Mouse (Mus musculus): ENCODE measurements around the gene Chn2. TPM values are rescaled to one million over a fixed set of nuclear protein-coding genes. Genes with fewer than 3 reads are reported as not detected.
A peak's percentile ranks its signal among the peaks of the same experiment; 100 is the strongest.

Chn2 gene
- polyA plus RNA-seq, 1 experiment from 2014 or later: 20.2 TPM

- Histone ChIP-seq H3K4me3 (ENCODE audit: low read length) (no peak overlapping the region), H3K4me1 (ENCODE audit: control insufficient read depth, insufficient read depth, low read length) (0 out of 2 replicates have a peak, but pooled peaks cover 2% of the 10 kb centered on the region), H3K9me3 (ENCODE audit: control insufficient read depth, low read length) (no peaks in the 10 kb centered on the region), H3K27me3 (replicated peaks; ENCODE audit: control insufficient read depth, insufficient read depth, low read length) (no peaks in the 10 kb centered on the region), H3K9ac (ENCODE audit: low read depth, low read length) (no peak overlapping the region), H3K4me2 (ENCODE audit: low read depth, low read length) (no peak overlapping the region), H3K27ac (ENCODE audit: low read length) (no peak overlapping the region), H3K36me3 (ENCODE audit: control insufficient read depth, insufficient read depth, low read length) (no peaks in the 10 kb centered on the region)
- ATAC-seq: no peak
- WGBS: 89% methylated on average over 2 of the region's 2 CpGs
These were observed 40.5 kb downstream of the Chn2 start for GRCm38 (mm10) chr6:54079881-54080280.

- 0 out of 2 replicates have a peak, but pooled peaks cover 2% of the 10 kb centered on the region for H3K4me1 ChIP-seq (ENCODE audit: control insufficient read depth, insufficient read depth, low read length)
- H3K4me2 ChIP-seq (ENCODE audit: low read depth, low read length): no peak overlapping the region
- no peak overlapping the region for H3K4me3 ChIP-seq (ENCODE audit: low read length)
- no peaks in the 10 kb centered on the region for H3K9me3 ChIP-seq (ENCODE audit: control insufficient read depth, low read length)
- ATAC-seq: no peak
- H3K9ac ChIP-seq (ENCODE audit: low read depth, low read length): no peak overlapping the region
- 94% methylated on average over 15 of the region's 15 CpGs for WGBS
- H3K27me3 ChIP-seq (replicated peaks; ENCODE audit: control insufficient read depth, insufficient read depth, low read length): no peaks in the 10 kb centered on the region
- H3K36me3 ChIP-seq (ENCODE audit: control insufficient read depth, insufficient read depth, low read length): no peaks in the 10 kb centered on the region
- H3K27ac ChIP-seq (ENCODE audit: low read length): no peak overlapping the region
These were observed 41.3 kb downstream of the Chn2 start for GRCm38 (mm10) chr6:54080518-54081285.

- 63% methylated on average over 2 of the region's 2 CpGs for WGBS
- ATAC-seq: no peak
- Histone ChIP-seq H3K27ac (ENCODE audit: low read length) (no peak overlapping the region), H3K9me3 (ENCODE audit: control insufficient read depth, low read length) (no peaks in the 10 kb centered on the region), H3K4me1 (ENCODE audit: control insufficient read depth, insufficient read depth, low read length) (0 out of 2 replicates have a peak, but pooled peaks cover 2% of the 10 kb centered on the region), H3K4me2 (ENCODE audit: low read depth, low read length) (no peak overlapping the region), H3K27me3 (replicated peaks; ENCODE audit: control insufficient read depth, insufficient read depth, low read length) (no peaks in the 10 kb centered on the region), H3K9ac (ENCODE audit: low read depth, low read length) (no peak overlapping the region), H3K4me3 (ENCODE audit: low read length) (no peak overlapping the region), H3K36me3 (ENCODE audit: control insufficient read depth, insufficient read depth, low read length) (no peaks in the 10 kb centered on the region)
These were observed 43.2 kb downstream of the Chn2 start for GRCm38 (mm10) chr6:54082576-54082975.

GRCm38 (mm10) chr6:54084046-54084445 is 44.7 kb downstream of the Chn2 start:
- ATAC-seq: no peak
- no peaks in the 10 kb centered on the region for H3K9me3 ChIP-seq (ENCODE audit: control insufficient read depth, low read length)
- WGBS: 81% methylated on average over 6 of the region's 6 CpGs
- no peaks in the 10 kb centered on the region for H3K27me3 ChIP-seq (replicated peaks; ENCODE audit: control insufficient read depth, insufficient read depth, low read length)
- no peak overlapping the region for H3K4me3 ChIP-seq (ENCODE audit: low read length)
- H3K36me3 ChIP-seq (ENCODE audit: control insufficient read depth, insufficient read depth, low read length): no peaks in the 10 kb centered on the region
- H3K4me1 ChIP-seq (ENCODE audit: control insufficient read depth, insufficient read depth, low read length): 0 out of 2 replicates have a peak, but pooled peaks cover 2% of the 10 kb centered on the region
- no peak overlapping the region for H3K27ac ChIP-seq (ENCODE audit: low read length)
- no peak overlapping the region for H3K9ac ChIP-seq (ENCODE audit: low read depth, low read length)
- no peak overlapping the region for H3K4me2 ChIP-seq (ENCODE audit: low read depth, low read length)

- H3K27me3 ChIP-seq (replicated peaks; ENCODE audit: control insufficient read depth, insufficient read depth, low read length): no peaks in the 10 kb centered on the region
- 80% methylated on average over 9 of the region's 9 CpGs for WGBS
- no peaks in the 10 kb centered on the region for H3K9me3 ChIP-seq (ENCODE audit: control insufficient read depth, low read length)
- H3K4me1 ChIP-seq (ENCODE audit: control insufficient read depth, insufficient read depth, low read length): 0 out of 2 replicates have a peak, but pooled peaks cover 2% of the 10 kb centered on the region
- H3K4me2 ChIP-seq (ENCODE audit: low read depth, low read length): no peak overlapping the region
- no peaks in the 10 kb centered on the region for H3K36me3 ChIP-seq (ENCODE audit: control insufficient read depth, insufficient read depth, low read length)
- H3K9ac ChIP-seq (ENCODE audit: low read depth, low read length): no peak overlapping the region
- no peak for ATAC-seq
- no peak overlapping the region for H3K27ac ChIP-seq (ENCODE audit: low read length)
- no peak overlapping the region for H3K4me3 ChIP-seq (ENCODE audit: low read length)
These were observed 45.7 kb downstream of the Chn2 start for GRCm38 (mm10) chr6:54085009-54085408.

- Histone ChIP-seq H3K4me1 (ENCODE audit: control insufficient read depth, insufficient read depth, low read length) (0 out of 2 replicates have a peak, but pooled peaks cover 2% of the 10 kb centered on the region), H3K9me3 (ENCODE audit: control insufficient read depth, low read length) (no peaks in the 10 kb centered on the region)
These were observed 48.8 kb downstream of the Chn2 start for GRCm38 (mm10) chr6:54088168-54088567.

GRCm38 (mm10) chr6:54090822-54091221 is 51.5 kb downstream of the Chn2 start:
- H3K36me3 ChIP-seq (ENCODE audit: control insufficient read depth, insufficient read depth, low read length): no peaks in the 10 kb centered on the region
- 61% methylated on average over 3 of the region's 3 CpGs for WGBS
- H3K4me1 ChIP-seq (ENCODE audit: control insufficient read depth, insufficient read depth, low read length): no peaks in the 10 kb centered on the region
- no peak overlapping the region for H3K9ac ChIP-seq (ENCODE audit: low read depth, low read length)
- no peaks in the 10 kb centered on the region for H3K27me3 ChIP-seq (replicated peaks; ENCODE audit: control insufficient read depth, insufficient read depth, low read length)
- H3K27ac ChIP-seq (ENCODE audit: low read length): no peak overlapping the region
- ATAC-seq: peak; percentile 28
- no peak overlapping the region for H3K4me3 ChIP-seq (ENCODE audit: low read length)
- no peak overlapping the region for H3K4me2 ChIP-seq (ENCODE audit: low read depth, low read length)
- no peaks in the 10 kb centered on the region for H3K9me3 ChIP-seq (ENCODE audit: control insufficient read depth, low read length)

More at GRCm38 (mm10) chr6:54088168-54088567, 48.8 kb downstream of the Chn2 start:
- Histone ChIP-seq H3K36me3 (ENCODE audit: control insufficient read depth, insufficient read depth, low read length) (no peaks in the 10 kb centered on the region), H3K9ac (ENCODE audit: low read depth, low read length) (no peak overlapping the region), H3K4me3 (ENCODE audit: low read length) (no peak overlapping the region), H3K4me2 (ENCODE audit: low read depth, low read length) (no peak overlapping the region), H3K27ac (ENCODE audit: low read length) (no peak overlapping the region), H3K27me3 (replicated peaks; ENCODE audit: control insufficient read depth, insufficient read depth, low read length) (no peaks in the 10 kb centered on the region)
- no peak for ATAC-seq
- WGBS: 71% methylated on average over 4 of the region's 4 CpGs

GRCm38 (mm10) chr6:54092920-54093319 is 53.6 kb downstream of the Chn2 start:
- Histone ChIP-seq H3K9me3 (ENCODE audit: control insufficient read depth, low read length) (no peaks in the 10 kb centered on the region), H3K36me3 (ENCODE audit: control insufficient read depth, insufficient read depth, low read length) (no peaks in the 10 kb centered on the region), H3K27ac (ENCODE audit: low read length) (no peak overlapping the region), H3K27me3 (replicated peaks; ENCODE audit: control insufficient read depth, insufficient read depth, low read length) (no peaks in the 10 kb centered on the region), H3K4me3 (ENCODE audit: low read length) (no peak overlapping the region), H3K4me2 (ENCODE audit: low read depth, low read length) (no peak overlapping the region), H3K4me1 (ENCODE audit: control insufficient read depth, insufficient read depth, low read length) (0 out of 2 replicates have a peak, but pooled peaks cover 2% of the 10 kb centered on the region), H3K9ac (ENCODE audit: low read depth, low read length) (no peak overlapping the region)
- no peak for ATAC-seq
- WGBS: 82% methylated on average over 3 of the region's 3 CpGs

GRCm38 (mm10) chr6:54096147-54096761 is 56.9 kb downstream of the Chn2 start:
- H3K36me3 ChIP-seq (ENCODE audit: control insufficient read depth, insufficient read depth, low read length): no peaks in the 10 kb centered on the region
- no peak; the same call in 1 of the 2 replicates for ATAC-seq

More at GRCm38 (mm10) chr6:54096147-54096761, 56.9 kb downstream of the Chn2 start:
- Histone ChIP-seq H3K4me2 (ENCODE audit: low read depth, low read length) (no peak overlapping the region), H3K27me3 (replicated peaks; ENCODE audit: control insufficient read depth, insufficient read depth, low read length) (no peaks in the 10 kb centered on the region), H3K4me1 (ENCODE audit: control insufficient read depth, insufficient read depth, low read length) (0 out of 2 replicates have a peak, but pooled peaks cover 6% of the 10 kb centered on the region), H3K4me3 (ENCODE audit: low read length) (no peak overlapping the region), H3K9ac (ENCODE audit: low read depth, low read length) (no peak overlapping the region), H3K9me3 (ENCODE audit: control insufficient read depth, low read length) (no peaks in the 10 kb centered on the region), H3K27ac (ENCODE audit: low read length) (no peak overlapping the region)
- WGBS: 42% methylated on average over 6 of the region's 6 CpGs
